Mouse (Mus musculus): Measurements from ENCODE around the gene Dmd.

GRCm38 (mm10) chrX:85008304-85008703 lies 2059.6 kb downstream of the Dmd start:
- TF ChIP-seq MAFK (IDR thresholded peaks at IDR 0.05; ENCODE audit: borderline replicate concordance, low read depth, low read length) (no peak), ZNF384 (IDR thresholded peaks at IDR 0.05; ENCODE audit: low read depth, low read length) (no peak), MEF2A (IDR thresholded peaks at IDR 0.05; ENCODE audit: extremely low read depth, insufficient replicate concordance, low read depth, low read length, poor library complexity, severe bottlenecking) (no peak), POLR2A (IDR thresholded peaks at IDR 0.05; ENCODE audit: control insufficient read depth in 1 of 2, insufficient read depth in 1 of 2, low read depth in 1 of 2, low read length in 2 of 2, poor library complexity in 1 of 2) (no peak), CTCF (IDR thresholded peaks at IDR 0.05 in 2 of 3, conservative IDR thresholded peaks at IDR 0.05 in 1 of 3; ENCODE audit: control insufficient read depth in 1 of 3, insufficient read depth in 1 of 3, low read depth in 2 of 3, low read length in 3 of 3, poor library complexity in 1 of 3, severe bottlenecking in 1 of 3) (no peak)
